Mouse (Mus musculus): ENCODE measurements at regions not wholly inside any gene's neighbourhood (a gene's known extent, or its start where the extent isn't known, plus 50 kb on each side); places are given as distances from the start of the nearest gene placed in this dataset.
A peak's percentile ranks its signal among the peaks of the same experiment; 100 is the strongest.

DNA sequence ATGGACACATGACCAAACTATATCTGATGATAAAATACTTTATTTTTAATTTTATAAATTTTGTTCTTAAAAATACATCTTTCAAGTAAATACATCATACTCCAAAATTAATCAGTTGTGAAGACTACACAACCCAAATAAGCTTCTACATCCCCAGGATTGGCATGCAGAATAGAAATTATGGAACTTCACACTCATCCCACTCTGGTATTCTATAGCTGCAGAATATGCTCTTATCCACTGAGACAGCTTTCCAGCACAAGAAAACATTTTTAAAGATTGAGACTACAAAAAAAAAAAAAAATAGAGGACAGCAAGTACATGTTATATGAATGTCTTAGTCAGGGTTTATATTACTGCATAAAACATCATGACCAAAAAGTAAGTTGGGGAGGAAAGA is 94.4 kb downstream of the Gm11232 start:
- DNase-seq (ENCODE audit: low spot score), result no peak

DNA sequence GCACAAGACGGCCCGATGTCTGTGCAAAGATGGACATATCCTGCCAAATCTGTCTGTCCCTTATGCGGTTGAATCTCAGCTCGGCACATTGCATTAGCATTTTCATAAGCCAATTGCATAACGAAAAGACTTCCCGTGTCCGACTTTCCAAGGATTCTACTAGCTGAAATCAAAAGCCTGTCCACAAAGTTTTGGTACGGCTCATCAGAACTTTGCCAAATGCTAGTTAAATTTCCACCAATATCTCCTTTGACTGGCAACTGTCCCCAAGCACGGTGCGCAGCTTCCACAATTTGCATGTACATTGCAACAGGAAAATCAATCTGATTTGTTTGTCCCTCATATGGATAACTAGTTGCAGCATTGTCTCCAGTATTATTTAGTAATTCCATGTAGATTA is 117.2 kb downstream of the Gm11232 start:
- DNase-seq (ENCODE audit: low spot score), result no peak

DNA sequence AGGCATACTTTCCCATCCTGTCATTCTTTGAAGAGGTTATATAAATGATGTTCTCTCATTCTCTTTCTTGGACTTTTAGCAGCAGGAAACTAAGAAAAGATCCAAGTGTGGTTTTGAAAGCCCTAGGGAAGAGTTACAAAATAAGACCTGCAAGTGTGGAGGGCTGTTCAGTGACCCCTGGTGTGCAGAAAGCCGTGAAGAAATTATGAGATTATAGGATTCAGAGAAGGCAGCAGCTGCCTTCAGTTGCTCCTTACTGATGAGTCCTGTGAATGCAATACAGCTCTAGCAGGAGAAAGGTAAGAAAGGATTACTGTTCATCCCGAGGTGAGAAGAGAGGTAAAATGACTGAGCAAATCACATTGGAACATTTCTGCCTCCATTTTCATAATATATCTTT is 130.7 kb downstream of the Gm11232 start:
- no peak for DNase-seq (ENCODE audit: low spot score)

DNA sequence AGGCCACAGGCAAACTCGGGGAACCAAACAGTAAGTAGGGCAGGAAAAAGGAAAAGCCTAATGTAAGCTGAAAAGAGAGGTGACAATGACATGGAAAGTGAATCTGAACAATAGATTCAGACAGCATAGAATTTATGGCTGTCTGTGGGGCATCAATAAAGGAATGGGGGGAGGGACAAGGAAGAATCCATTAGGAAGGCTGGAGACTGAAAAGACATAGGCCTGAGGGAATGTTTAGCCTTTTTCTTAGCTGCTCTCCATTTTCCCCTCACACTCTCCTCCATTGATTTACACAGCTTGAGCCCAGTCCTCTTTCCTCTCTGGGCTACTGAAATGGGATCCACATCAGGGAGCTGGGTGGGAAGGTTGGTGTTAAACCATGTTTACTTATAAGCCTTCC is 131.1 kb downstream of the Gm11232 start:
- DNase-seq (ENCODE audit: low spot score), result no peak

DNA sequence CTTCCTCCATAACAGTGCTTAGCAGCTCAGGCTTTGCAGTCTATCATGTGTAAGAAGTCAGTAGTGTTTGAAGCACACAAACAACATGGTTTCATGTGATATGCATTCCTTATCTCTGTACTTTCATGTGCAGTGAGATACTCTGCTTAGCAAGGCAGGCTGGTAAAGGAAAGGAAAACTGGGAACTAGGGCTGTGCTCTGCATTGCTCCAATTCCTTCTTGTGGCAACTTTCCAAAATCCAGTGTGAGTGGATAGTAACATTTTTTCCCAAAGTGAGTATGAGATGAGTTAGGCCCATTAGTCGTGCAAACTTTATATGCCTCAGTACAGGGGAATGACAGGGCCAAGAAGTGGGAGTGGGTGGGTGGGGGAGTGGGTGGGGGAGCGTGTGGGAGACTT is 133.0 kb downstream of the Gm11232 start:
- no peak for DNase-seq (ENCODE audit: low spot score)

DNA sequence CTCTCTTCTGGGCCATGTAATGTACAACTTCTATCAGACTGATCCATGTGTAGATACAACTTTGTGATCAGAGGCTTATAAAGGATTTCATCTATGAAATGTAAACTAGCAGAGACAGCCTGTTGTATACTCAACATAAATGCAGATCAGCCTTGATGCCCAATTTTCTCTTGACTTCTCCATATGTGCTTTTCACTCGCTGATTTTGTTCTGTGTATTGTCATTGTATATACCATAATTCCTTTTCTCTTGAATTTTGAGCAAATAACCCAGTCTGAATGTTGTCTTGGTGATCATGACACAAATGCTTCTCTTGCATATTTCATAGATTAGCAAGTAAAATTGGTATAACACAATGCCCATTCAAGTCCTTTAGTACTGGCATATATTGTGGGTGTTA is 144.0 kb downstream of the Gm11232 start:
- no peak for DNase-seq (ENCODE audit: low spot score)

DNA sequence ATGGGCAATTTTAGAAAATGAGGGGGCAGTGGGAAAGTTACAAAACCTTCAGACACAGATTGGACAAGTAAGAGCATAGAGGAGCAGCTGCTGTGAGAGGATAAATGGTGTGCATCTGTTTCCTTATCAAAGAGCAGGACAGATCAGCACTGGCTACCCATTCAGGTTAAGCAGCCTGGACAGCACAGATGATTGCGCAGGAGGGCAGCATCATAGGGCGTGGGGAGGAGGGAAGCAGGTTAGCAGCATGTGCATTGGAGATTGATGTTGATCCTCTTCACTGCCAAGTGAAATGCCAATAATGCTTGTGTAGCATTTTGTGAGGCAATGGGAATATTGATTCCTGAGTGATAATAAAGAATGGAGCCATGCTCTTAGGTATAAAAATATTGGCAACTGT is 171.9 kb downstream of the Gm11232 start:
- no peak for DNase-seq (ENCODE audit: low spot score)

DNA sequence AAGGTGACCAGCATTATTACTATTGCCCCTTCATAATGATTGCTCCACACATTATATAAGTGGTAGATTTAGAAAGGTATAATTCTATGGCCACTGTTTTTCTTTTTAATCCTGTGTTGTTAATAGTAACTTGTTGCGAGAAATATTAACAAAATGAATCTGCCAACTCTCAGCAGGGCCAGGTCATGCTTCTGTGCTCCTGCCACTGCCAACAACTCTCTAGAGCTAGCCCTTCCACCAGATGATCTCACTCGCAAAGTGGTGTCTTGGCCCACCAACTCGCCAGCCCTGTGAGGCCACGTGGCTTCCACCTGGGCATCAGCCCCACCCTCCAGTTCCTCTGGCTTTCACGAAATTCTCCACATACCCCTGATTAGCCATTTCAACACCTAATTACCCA is 197.1 kb downstream of the Gm11232 start:
- no peak for DNase-seq (ENCODE audit: low spot score)

DNA sequence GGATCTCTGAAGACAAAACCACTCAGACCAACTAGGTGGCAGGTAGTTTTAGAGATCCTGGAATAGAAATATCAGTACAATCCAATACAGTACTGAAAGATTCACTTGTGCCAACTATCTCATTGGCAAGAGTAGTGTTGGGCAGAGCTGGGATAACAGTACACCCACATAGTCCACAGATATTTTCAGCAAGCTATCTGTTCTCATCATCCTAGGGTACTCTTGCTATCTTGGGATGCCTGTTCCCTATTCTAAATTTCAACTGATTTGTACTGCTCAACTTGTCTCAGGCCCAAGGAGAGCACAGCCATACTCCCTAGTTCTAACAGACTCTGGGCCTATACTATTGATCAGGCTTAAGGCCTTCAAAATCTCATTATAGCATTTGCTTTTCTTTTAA is 218.6 kb downstream of the Gm11232 start:
- no peak for DNase-seq (ENCODE audit: low spot score)

DNA sequence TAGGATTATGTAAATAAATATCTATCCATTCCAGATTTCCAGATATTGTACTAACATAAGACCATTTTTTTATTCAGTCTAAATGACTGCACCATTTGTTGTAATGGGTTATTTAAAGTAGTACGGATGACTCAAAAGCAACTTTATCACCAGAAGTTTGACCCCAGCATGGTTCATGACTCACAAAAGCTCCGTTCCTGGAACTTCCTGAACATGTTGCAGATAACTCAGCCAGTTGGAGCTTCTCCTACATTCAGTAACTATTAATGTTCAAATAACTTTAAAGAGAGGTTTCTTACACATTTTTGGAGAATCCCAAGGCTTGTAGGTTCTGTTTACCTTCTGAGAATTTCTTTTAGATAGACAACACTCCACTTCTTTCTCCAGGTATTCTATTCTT is 219.8 kb downstream of the Gm11232 start:
- peak; percentile 7 for DNase-seq (ENCODE audit: low spot score)

DNA sequence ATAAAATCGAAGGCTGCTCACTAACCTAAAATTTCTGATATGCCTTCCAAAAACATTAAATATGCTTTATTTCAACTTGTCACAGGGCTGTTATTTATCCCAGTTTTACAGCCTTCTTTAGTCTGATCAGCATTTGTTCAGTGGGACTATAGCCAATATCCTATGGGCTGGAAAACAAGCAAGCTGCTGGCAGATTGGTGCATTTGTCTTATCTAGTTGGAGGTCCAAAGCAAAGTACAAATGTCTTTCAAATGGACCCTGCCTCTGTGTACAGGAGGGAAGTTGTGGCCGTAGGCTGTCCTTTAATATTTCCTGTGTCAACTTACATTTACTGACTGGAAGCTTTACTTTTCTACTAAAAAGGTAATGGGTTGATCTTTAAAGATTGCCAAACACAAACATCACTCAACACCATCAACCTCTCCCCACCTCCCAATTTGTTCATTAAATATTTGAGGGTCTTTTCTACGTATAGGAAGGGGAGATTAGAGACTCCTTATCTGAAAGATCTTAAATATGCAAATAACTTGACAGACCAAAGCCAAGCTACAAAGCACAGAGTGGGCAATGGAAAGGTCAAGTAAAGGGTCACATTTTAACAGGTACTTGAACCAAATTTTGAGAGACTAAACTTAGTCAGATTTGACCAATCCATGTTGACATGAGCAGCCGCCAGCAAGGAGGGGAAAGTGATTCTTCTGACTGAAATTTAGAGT is 233.4 kb downstream of the Gm11232 start:
- DNase-seq (ENCODE audit: low spot score), result no peak

DNA sequence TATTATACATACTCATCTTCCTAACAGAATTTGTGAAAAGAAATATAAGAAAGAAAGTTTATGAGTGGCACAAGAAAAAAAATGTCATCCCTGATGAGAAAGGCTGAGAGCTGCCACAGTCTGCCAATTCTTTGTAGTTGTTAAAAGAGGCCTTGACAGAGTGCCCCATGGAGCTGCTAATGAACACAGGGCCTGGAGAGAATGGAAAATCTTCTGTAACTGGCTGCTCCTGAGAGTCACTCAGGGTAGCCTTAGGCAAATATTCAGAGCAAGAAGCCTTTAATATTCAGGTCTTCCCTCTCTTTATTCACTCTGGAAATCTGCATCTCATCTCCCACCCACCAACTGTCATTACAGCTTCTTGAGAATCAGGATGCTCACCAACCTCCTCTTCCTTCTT is 237.0 kb downstream of the Gm11232 start:
- DNase-seq (ENCODE audit: low spot score), result no peak

DNA sequence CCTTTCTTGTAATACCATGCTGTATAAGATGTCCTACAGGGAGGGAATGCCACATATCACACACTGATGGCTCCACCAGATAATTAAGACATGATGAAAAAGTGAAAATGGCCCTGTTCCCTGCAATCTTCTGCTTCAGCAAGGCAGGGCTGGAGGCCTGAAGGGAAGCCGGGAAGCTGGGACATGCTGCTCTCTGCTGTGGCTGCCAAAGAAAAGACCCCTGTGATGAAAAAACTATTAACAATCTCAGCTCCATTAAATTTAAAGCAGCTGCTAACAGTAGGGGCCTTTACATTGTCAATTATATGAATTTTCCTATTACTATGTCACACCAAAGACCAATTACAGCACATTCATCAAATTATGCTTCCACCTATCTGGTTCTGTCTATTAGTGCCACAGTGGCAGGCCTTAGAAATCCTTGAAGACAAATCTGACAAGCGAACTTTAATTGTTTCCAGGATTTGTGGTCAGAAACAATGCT is 239.8 kb downstream of the Gm11232 start:
- no peak for DNase-seq (ENCODE audit: low spot score)

DNA sequence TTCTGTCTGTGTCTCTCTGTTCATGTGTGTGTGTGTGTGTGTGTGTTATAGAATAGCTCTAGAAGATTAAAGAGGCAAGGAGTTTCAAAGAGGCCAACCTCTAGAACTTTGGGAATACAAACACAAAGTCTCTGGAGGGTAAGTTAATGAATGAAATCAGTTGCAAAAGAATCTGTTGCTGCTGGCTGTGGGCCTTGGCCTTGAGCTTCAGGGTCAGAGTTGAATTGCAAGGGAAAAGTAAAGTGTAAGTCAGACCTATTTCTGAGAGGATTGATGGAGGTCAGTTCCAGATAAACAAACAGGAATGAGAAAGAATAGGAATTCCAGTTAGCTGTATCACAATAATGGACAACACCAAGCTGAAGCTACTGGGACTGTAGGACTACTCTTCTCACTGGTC is 250.9 kb downstream of the Gm11232 start:
- no peak for DNase-seq (ENCODE audit: low spot score)

DNA sequence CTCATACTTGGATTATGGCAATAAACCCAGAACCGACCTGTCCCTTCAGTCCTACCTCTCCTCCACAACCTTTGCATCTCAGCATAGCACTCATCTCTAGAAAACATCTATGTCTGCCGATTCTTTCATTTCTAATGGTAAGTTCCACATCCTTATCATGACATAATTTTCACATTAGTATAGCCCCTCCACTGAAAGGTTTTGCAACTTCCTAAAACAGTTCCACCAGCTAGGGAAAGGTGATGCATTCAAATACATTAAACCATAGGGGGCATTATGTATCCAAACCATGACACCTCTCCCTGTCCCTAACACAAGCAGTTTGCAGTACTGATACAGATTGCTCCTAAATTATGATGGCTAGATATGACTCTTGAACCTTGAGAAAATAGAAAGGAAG is 268.0 kb downstream of the Gm11232 start:
- no peak for DNase-seq (ENCODE audit: low spot score)

DNA sequence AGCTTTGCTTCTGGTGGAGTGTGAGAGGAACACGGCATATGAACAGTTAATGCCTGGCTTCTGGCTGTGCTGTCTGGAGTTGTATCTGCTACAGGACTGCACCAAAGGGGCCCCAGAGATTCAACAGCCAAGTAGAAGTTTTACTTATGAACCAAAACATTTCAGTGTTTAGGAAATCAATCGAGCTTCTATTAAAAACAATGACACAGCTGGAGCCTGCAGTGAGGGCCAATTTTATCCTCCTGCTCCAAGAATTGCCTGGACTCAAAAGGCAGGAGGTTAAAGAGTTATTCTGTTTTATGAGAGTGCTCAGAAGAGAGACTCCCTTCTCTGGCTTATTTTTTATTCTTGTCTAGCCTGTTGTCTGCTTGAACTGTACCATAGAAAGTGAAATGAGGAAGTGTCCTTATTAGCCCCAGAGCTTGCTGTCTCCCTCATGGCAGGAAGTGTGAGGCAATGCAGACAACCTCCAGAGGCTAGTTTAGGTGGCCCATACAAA is 269.1 kb downstream of the Gm11232 start:
- DNase-seq (ENCODE audit: low spot score), result peak; percentile 2

DNA sequence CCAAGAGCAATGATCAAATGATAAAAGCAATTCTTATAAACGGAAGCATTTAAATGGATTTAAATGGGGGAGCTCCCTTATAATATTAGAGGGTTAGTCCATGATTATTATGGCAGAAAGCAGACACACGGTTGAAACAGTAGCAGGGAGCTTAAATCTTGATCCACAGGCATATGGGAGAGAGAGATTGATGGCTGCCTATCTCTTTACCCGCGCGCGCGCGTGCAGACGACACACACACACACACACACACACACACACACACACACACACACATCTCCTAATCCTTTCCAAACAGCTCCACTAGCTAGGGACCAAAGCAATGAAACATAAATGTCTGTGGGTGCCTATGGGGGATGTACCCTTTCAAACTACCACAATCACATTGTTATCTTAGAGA is 269.7 kb downstream of the Gm11232 start:
- no peak for DNase-seq (ENCODE audit: low spot score)

DNA sequence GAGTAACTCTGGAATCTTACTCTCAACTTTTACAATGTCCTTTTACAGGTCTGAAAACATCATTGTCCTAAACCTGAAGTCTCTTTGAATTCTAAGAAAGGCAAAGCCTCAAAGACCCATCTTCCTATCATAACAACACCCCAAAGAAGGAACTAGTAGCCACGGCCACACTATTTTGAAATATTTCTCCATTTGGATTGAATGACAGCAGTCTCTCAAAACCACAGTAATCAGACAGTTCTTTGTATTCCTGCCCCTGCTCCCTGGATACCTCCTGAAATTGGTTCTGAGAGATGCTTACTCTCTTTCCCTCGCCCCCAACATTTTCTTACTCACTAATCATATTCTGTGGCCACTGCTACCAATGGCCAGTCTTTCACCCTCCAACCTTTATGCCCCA is 276.8 kb downstream of the Gm11232 start:
- no peak for DNase-seq (ENCODE audit: low spot score)

DNA sequence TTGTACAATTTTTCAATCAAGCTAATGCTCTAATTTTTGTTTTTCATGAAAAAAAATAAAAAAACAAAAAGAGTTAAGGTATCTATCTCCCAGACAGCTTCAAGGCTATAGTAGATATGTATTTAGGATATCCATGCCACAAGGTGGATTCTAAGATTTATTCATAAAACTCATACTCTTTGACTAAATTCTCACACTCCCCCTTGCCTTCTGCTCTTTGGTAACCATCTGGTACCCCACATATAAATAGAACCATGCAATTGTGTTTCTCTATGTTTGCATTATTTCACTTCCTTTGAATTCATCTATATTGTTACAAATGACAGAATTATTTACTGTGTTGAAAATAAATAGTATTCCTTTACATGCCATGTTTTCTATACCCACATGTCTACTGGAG is 287.2 kb downstream of the Gm11232 start:
- no peak for DNase-seq (ENCODE audit: low spot score)

DNA sequence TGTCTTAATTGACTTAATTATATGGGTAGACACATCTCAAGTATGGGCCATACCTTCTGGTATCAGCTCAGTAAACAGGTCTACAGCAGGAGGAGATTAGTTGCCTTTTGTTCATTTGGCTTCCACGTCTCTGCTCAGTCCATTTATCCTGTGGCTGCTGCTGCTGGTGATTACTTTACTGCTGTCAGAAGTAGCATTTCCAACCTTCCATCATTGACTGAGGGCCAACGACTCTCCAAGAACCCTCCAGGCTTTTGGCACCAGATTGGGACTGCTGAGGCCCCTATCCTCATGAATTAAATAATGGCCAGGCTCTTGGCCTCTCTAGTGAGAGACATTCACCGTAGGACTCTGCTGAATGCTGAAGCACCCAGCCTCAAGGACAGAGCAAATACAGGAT is 303.0 kb downstream of the Gm11232 start:
- no peak for DNase-seq (ENCODE audit: low spot score)

DNA sequence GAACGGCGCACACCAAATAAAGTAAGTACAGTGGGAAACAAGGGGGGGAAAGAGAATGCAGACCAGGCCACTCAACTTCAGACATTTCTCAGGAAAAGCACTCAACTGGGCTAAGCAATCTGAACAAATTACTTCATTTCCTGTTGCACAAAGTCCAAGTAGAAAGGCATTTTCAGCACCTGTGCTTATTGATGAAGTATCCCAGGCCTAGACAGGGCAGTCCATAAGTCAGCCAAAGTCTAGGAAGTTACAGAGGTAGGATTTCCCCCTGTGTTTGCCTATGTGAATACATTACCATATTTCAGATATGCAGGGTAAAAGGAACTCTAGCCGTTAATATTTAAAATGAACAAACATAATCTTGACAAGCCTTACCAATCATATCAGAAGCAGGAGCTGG is 304.3 kb downstream of the Gm11232 start:
- no peak for DNase-seq (ENCODE audit: low spot score)

DNA sequence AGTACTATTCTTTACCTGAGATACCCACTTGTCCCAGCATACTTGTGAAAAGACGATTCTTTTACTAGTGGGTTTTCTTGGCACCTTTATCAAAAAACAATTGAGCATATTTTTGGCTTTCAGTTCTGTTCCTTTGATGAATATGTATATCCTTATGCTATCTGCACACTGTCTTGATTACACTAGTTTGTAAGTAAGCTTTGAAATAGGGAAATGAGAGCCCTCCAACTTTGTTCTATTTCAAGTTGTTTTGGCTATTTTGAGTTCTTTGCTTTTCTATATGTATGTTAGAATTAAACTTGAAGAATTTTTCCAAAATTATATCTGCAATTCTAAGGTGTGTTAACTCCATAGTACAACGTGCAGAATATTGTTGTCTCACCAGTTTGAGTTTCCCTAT is 311.3 kb downstream of the Gm11232 start:
- no peak for DNase-seq (ENCODE audit: low spot score)

DNA sequence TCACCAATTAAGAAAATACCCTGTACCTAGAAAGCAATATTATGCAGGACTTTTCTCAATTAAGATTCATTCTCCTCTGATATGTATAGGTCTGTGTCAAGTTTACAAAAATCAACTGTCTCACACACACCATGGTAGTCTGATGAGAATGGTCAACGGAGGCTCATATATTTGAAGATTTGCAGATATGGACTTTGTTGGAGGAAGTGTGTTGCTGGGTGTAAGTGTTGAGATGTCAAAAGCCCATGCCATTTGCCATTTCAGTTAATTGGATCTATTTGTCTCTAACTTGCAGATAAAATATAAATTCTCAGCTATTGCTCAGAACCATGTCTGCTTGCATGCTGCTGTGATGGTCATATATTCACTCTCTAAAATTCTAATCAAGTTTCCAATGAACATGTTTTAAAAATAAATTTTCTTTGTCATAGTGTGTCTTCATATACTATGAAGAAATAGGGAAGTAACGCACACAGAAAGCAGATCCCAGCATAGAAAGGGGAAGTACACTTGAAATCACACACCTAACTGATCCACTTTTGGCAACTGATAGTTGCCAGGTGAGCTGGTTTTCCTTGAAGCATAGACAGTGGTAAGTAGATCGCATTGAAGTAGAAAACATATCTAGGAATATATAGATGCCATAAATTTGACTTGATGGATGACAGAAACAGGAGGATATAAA is 326.4 kb downstream of the Gm11232 start:
- DNase-seq (ENCODE audit: low spot score), result no peak
